Mouse (Mus musculus): ENCODE data around the gene Timp4. TPM values are rescaled to one million over a fixed set of nuclear protein-coding genes. Genes with fewer than 3 reads are reported as not detected.
"Not testable (repeated sequence)": the region's sequence is repeated elsewhere in the genome, so short reads cannot be mapped to it uniquely, and the experiment has no call there.

Timp4 gene
- polyA plus RNA-seq, 1 experiment from 2014 or later: 0.36 TPM

GRCm38 (mm10) chr6:115245500-115246058 lies 6.4 kb downstream of the Timp4 start:
- DNase-seq (ENCODE audit: low spot score) (no peak), ATAC-seq (replicated peaks; ENCODE audit: low FRiP score, low read depth) (no peak)
- Histone ChIP-seq H3K4me3 (replicated peaks; ENCODE audit: low read depth, low read length) (no peak overlapping the region), H3K36me3 (ENCODE audit: insufficient read depth, low read length) (no peaks in the 10 kb centered on the region), H3K9ac (ENCODE audit: low read depth, low read length) (no peak overlapping the region), H3K4me1 (replicated peaks; ENCODE audit: insufficient read depth, low read length) (0 out of 2 replicates have a peak, but pooled peaks cover 3% of the 10 kb centered on the region), H3K4me2 (ENCODE audit: low read length) (no peak overlapping the region), H3K27ac (no peak overlapping the region), H3K27me3 (ENCODE audit: insufficient read depth, low read length) (no peaks in the 10 kb centered on the region), H3K9me3 (replicated peaks; ENCODE audit: low read length) (no peaks in the 10 kb centered on the region)
- WGBS: 81% methylated on average over 3 of the region's 3 CpGs
- TF ChIP-seq CTCF (IDR thresholded peaks at IDR 0.05; ENCODE audit: low read depth): no peak

- H3K27me3 ChIP-seq (ENCODE audit: insufficient read depth, low read length): no peaks in the 10 kb centered on the region
Observed at GRCm38 (mm10) chr6:115244222-115244621, 7.8 kb downstream of the Timp4 start.

GRCm38 (mm10) chr6:115241939-115242338 lies 10.1 kb downstream of the Timp4 start:
- H3K27me3 ChIP-seq (ENCODE audit: insufficient read depth, low read length): no peaks in the 10 kb centered on the region
- H3K9me3 ChIP-seq (replicated peaks; ENCODE audit: low read length): no peaks in the 10 kb centered on the region
- ATAC-seq (replicated peaks; ENCODE audit: low FRiP score, low read depth): no peak
- H3K27ac ChIP-seq: no peak overlapping the region
- 85% methylated on average over 3 of the region's 3 CpGs for WGBS
- no peak overlapping the region for H3K9ac ChIP-seq (ENCODE audit: low read depth, low read length)
- TF ChIP-seq CTCF (IDR thresholded peaks at IDR 0.05; ENCODE audit: low read depth): no peak
- no peak overlapping the region for H3K4me2 ChIP-seq (ENCODE audit: low read length)
- DNase-seq (ENCODE audit: low spot score): no peak
- 0 out of 2 replicates have a peak, but pooled peaks cover 3% of the 10 kb centered on the region for H3K4me1 ChIP-seq (replicated peaks; ENCODE audit: insufficient read depth, low read length)
- no peaks in the 10 kb centered on the region for H3K36me3 ChIP-seq (ENCODE audit: insufficient read depth, low read length)
- no peak overlapping the region for H3K4me3 ChIP-seq (replicated peaks; ENCODE audit: low read depth, low read length)

More at GRCm38 (mm10) chr6:115244222-115244621, 7.8 kb downstream of the Timp4 start:
- Histone ChIP-seq H3K27ac (no peak overlapping the region), H3K4me1 (replicated peaks; ENCODE audit: insufficient read depth, low read length) (0 out of 2 replicates have a peak, but pooled peaks cover 3% of the 10 kb centered on the region), H3K4me2 (ENCODE audit: low read length) (no peak overlapping the region), H3K36me3 (ENCODE audit: insufficient read depth, low read length) (no peaks in the 10 kb centered on the region), H3K9ac (ENCODE audit: low read depth, low read length) (no peak overlapping the region), H3K9me3 (replicated peaks; ENCODE audit: low read length) (no peaks in the 10 kb centered on the region), H3K4me3 (replicated peaks; ENCODE audit: low read depth, low read length) (no peak overlapping the region)
- no peak for ATAC-seq (replicated peaks; ENCODE audit: low FRiP score, low read depth)
- 75% methylated on average over 2 of the region's 2 CpGs for WGBS
- no peak for TF ChIP-seq CTCF (IDR thresholded peaks at IDR 0.05; ENCODE audit: low read depth)
- no peak for DNase-seq (ENCODE audit: low spot score)

GRCm38 (mm10) chr6:115241131-115241699 lies 10.8 kb downstream of the Timp4 start:
- no peak for TF ChIP-seq CTCF (IDR thresholded peaks at IDR 0.05; ENCODE audit: low read depth)
- no peak for DNase-seq (ENCODE audit: low spot score)

GRCm38 (mm10) chr6:115240431-115240830 lies 11.6 kb downstream of the Timp4 start:
- not testable (repeated sequence) for H3K9ac ChIP-seq (ENCODE audit: low read depth, low read length); H3K4me1 ChIP-seq (replicated peaks; ENCODE audit: insufficient read depth, low read length); ATAC-seq (replicated peaks; ENCODE audit: low FRiP score, low read depth); H3K27me3 ChIP-seq (ENCODE audit: insufficient read depth, low read length); H3K36me3 ChIP-seq (ENCODE audit: insufficient read depth, low read length); H3K9me3 ChIP-seq (replicated peaks; ENCODE audit: low read length); H3K4me3 ChIP-seq (replicated peaks; ENCODE audit: low read depth, low read length); H3K27ac ChIP-seq
- peak; percentile 15 for DNase-seq (ENCODE audit: low spot score)
- H3K4me2 ChIP-seq (ENCODE audit: low read length): 0 out of 2 replicates have a peak overlapping the region, but pooled peaks have one; percentile 18
- WGBS: 23% methylated on average over 2 of the region's 2 CpGs

More at GRCm38 (mm10) chr6:115241131-115241699, 10.8 kb downstream of the Timp4 start:
- H3K27ac ChIP-seq: no peak overlapping the region
- no peak for ATAC-seq (replicated peaks; ENCODE audit: low FRiP score, low read depth)
- peak overlapping the region; percentile 18; the same call in 1 of the 2 replicates for H3K4me2 ChIP-seq (ENCODE audit: low read length)
- H3K9me3 ChIP-seq (replicated peaks; ENCODE audit: low read length): no peaks in the 10 kb centered on the region
- 62% methylated on average over 3 of the region's 3 CpGs for WGBS
- no peaks in the 10 kb centered on the region for H3K27me3 ChIP-seq (ENCODE audit: insufficient read depth, low read length)
- no peak overlapping the region for H3K9ac ChIP-seq (ENCODE audit: low read depth, low read length)
- no peak overlapping the region for H3K4me3 ChIP-seq (replicated peaks; ENCODE audit: low read depth, low read length)
- H3K4me1 ChIP-seq (replicated peaks; ENCODE audit: insufficient read depth, low read length): 0 out of 2 replicates have a peak, but pooled peaks cover 3% of the 10 kb centered on the region
- no peaks in the 10 kb centered on the region for H3K36me3 ChIP-seq (ENCODE audit: insufficient read depth, low read length)

DNA sequence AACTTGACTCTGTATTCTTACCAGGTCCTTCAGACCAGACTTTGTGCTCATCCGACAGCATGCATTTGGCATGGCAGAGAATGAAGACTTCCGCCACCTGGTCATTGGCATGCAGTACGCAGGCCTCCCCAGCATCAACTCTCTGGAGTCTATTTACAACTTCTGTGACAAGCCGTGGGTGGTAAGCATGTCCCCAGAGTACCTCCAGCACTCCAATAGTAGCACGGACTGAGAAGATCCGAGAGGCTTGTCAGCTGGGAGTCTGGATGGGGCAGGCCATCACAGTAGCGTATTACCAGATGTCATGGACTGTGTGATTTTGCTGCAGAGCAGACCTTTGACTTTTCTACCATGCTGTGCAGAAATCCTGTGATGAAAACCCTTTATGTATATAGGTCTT lies 12.7 kb downstream of the Timp4 start:
- DNase-seq (ENCODE audit: low spot score) (no peak), ATAC-seq (replicated peaks; ENCODE audit: low FRiP score, low read depth) (no peak)
- H3K9me3 ChIP-seq (replicated peaks; ENCODE audit: low read length): no peaks in the 10 kb centered on the region
- TF ChIP-seq CTCF (IDR thresholded peaks at IDR 0.05; ENCODE audit: low read depth): no peak
- H3K4me3 ChIP-seq (replicated peaks; ENCODE audit: low read depth, low read length): no peak overlapping the region
- no peaks in the 10 kb centered on the region for H3K27me3 ChIP-seq (ENCODE audit: insufficient read depth, low read length)
- H3K4me2 ChIP-seq (ENCODE audit: low read length): no peak overlapping the region
- no peak overlapping the region for H3K27ac ChIP-seq
- no peaks in the 10 kb centered on the region for H3K36me3 ChIP-seq (ENCODE audit: insufficient read depth, low read length)
- 0 out of 2 replicates have a peak, but pooled peaks cover 3% of the 10 kb centered on the region for H3K4me1 ChIP-seq (replicated peaks; ENCODE audit: insufficient read depth, low read length)
- no peak overlapping the region for H3K9ac ChIP-seq (ENCODE audit: low read depth, low read length)
- 76% methylated on average over 7 of the region's 7 CpGs for WGBS
